Mouse (Mus musculus): Measurements from ENCODE around the gene Shq1.

GRCm38 (mm10) chr6:100660395-100660794 is 10.6 kb downstream of the Shq1 start:
- TF ChIP-seq CTCF (IDR thresholded peaks at IDR 0.05; ENCODE audit: borderline replicate concordance, insufficient read depth, low read depth, low read length): no peak
- no peak for TF ChIP-seq POLR2A (IDR thresholded peaks at IDR 0.05; ENCODE audit: borderline replicate concordance, insufficient read depth, low read length)
